Mouse (Mus musculus): ENCODE results near the gene Ano6.
A peak's percentile ranks its signal among the peaks of the same experiment; 100 is the strongest.
"Not testable (repeated sequence)": the region's sequence is repeated elsewhere in the genome, so short reads cannot be mapped to it uniquely, and the experiment has no call there.

Ano6 gene

GRCm38 (mm10) chr15:95828018-95828646 is 37.5 kb downstream of the Ano6 start:
- DNase-seq, result not testable (repeated sequence)

GRCm38 (mm10) chr15:95828647-95829254 is 38.1 kb downstream of the Ano6 start:
- peak; percentile 81 for DNase-seq

GRCm38 (mm10) chr15:95829553-95830205 is 39.0 kb downstream of the Ano6 start:
- DNase-seq, result peak; percentile 41

- no peak for DNase-seq
Measured at GRCm38 (mm10) chr15:95830206-95830560, 39.5 kb downstream of the Ano6 start.

GRCm38 (mm10) chr15:95833292-95833691 is 42.6 kb downstream of the Ano6 start:
- DNase-seq, result no peak

GRCm38 (mm10) chr15:95836077-95836476 is 45.4 kb downstream of the Ano6 start:
- DNase-seq, result no peak

- peak; percentile 39 for DNase-seq
Measured at GRCm38 (mm10) chr15:95836646-95837434, 46.2 kb downstream of the Ano6 start.

- no peak for DNase-seq
Measured at GRCm38 (mm10) chr15:95837570-95837969, 46.9 kb downstream of the Ano6 start.

GRCm38 (mm10) chr15:95838171-95839020 is 47.8 kb downstream of the Ano6 start:
- DNase-seq, result peak; percentile 42

- DNase-seq, result no peak
Measured at GRCm38 (mm10) chr15:95839789-95840188, 49.1 kb downstream of the Ano6 start.

GRCm38 (mm10) chr15:95843183-95843949 is 52.7 kb downstream of the Ano6 start:
- no peak for DNase-seq

- no peak for DNase-seq
Measured at GRCm38 (mm10) chr15:95844412-95844811, 53.8 kb downstream of the Ano6 start.

GRCm38 (mm10) chr15:95846102-95846501 is 55.5 kb downstream of the Ano6 start:
- DNase-seq, result no peak

GRCm38 (mm10) chr15:95848493-95849064 is 57.9 kb downstream of the Ano6 start:
- no peak for DNase-seq

- DNase-seq, result no peak
Measured at GRCm38 (mm10) chr15:95849513-95850411, 59.1 kb downstream of the Ano6 start.

- DNase-seq, result no peak
Measured at GRCm38 (mm10) chr15:95850546-95850945, 59.9 kb downstream of the Ano6 start.

GRCm38 (mm10) chr15:95855051-95855844 is 64.6 kb downstream of the Ano6 start:
- no peak for DNase-seq

GRCm38 (mm10) chr15:95855953-95856352 is 65.3 kb downstream of the Ano6 start:
- DNase-seq, result no peak
